Mouse (Mus musculus) Patski (cell line): ENCODE measurements around the gene Tfcp2. TPM values are rescaled to one million over a fixed set of nuclear protein-coding genes. Genes with fewer than 3 reads are reported as not detected.

Experiments used
- ATAC-seq: fragments of 100-300 bp; one replicate; pipeline ENCODE4 v1.8.0; 2021
- CTCF ChIA-PET: fragments of 350-600 bp; sonication (Branson Sonifier 250); formaldehyde crosslinking; loops from one replicate; lab custom pipeline; 2022; ENCODE audit warnings: inconsistent platforms; lab: Charles Lee
- POLR2A ChIA-PET: fragments of 350-600 bp; sonication (Branson Sonifier 250); formaldehyde crosslinking; loops from one replicate; lab custom pipeline; 2022; ENCODE audit warnings: antibody characterized with exemption, inconsistent platforms; lab: Charles Lee
- DNase-seq: peaks from one replicate; pipeline ENCODE4 v3.0.0-alpha.2; 2011; ENCODE audit warnings: low read depth, low spot score
- H3K27me3 ChIP-seq: fragments of 371-371 bp; one replicate; pipeline ENCODE4 v1.5.1; 2021
- CTCF ChIP-seq: fragments of 100-300 bp; IDR thresholded peaks from one replicate; pipeline ENCODE4 v1.5.1; 2021
- in situ Hi-C: fragments of 300-500 bp; cut with MboI; formaldehyde crosslinking; loops from 3 replicates; pipeline ENCODE4 v1.11.1; 2018; ENCODE audit warnings: low pct_unique_long_range_greater_than_20kb, mixed read lengths
- polyA plus RNA-seq: library from polyadenylated mRNA; unstranded; gene quantifications from one replicate; pipeline ENCODE4 v1.2.3, GENCODE M21; 2021

Gene Tfcp2
- polyA plus RNA-seq, 1 experiment from 2014 or later, result 35.2 TPM

DNA sequence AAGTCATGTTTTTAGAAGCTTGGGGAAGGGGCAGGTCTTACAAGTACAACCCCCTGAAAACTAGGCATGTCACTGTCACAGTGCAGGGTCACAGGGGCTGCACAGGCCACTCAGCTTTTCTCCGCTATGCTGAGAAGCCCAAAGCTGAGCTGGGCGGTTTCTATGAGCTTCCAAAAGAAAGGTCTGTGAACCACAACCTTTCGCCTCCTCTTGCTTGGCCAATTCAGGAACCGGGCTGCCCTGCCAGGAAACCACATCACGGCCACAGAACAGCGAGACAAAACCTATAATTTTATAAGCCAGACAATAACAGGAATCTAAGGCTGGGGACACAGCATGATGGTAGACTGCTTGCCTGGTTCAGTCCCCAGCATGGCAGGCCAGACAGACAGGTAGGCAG lies 36.5 kb upstream of the Tfcp2 start:
- POLR2A ChIA-PET, result no interaction called here
- TF ChIP-seq CTCF, result no peak
- in situ Hi-C loops, result no loop called here
- CTCF ChIA-PET, result interaction anchor here (1.9 kb wide), 1 partner anchor 11 kb away, joined by 6 read pairs; the partner anchor contains the start of gene Pou6f1
- DNase-seq (no peak), ATAC-seq (no peak)
- no peaks in the 10 kb centered on the region for H3K27me3 ChIP-seq

DNA sequence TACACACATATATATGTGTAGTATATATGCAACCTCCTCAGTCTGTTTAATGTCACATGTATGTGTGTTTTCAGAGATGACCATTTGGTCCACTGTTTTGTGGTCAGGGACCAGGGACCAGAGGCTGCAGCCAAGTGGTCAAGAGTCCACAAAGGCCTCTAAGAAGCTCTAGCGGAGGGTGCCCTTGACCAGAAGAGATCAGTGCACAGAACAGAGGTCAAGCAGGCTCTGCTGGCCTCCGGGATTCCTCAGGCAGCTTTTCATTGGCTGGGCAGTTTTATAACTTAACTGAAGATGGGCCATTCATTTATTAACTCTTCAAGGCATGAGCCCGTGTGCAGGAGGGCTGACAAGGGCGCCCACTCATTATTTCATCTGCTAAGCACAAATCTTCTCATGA lies 35.4 kb upstream of the Tfcp2 start:
- no peak for DNase-seq
- ChIA-PET POLR2A (interaction anchor here (0.5 kb wide), 1 partner anchor 361 kb away, joined by 3 read pairs; no protein-coding TSS in a partner anchor), CTCF (interaction anchor here (1.2 to 1.9 kb wide), 2 partner anchors 12 to 35 kb away, joined by 3 to 6 read pairs; partner anchors contain the start of genes Pou6f1 and Tfcp2)
- no peak for TF ChIP-seq CTCF
- no peaks in the 10 kb centered on the region for H3K27me3 ChIP-seq
- ATAC-seq, result no peak
- in situ Hi-C loops, result no loop called here

DNA sequence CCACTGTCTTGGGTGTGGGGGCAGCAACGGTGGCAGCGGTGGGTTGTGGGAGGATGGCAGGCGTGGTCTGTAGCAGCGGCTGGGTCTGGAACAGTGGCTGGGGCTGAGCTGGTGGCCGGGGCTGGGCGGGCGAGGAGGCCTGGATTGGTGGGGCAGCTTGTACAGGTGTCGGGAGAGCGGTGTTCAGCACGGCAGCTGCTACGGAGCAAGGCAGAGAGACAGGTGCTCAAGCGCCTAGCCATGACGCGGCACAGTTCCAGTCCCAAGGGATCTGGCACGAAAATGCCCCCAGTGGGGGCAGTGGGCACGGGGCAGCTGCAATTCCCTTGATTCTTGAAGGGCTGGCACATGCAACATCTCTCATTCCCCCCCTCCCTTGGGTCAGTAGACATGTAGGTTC lies 34.1 kb upstream of the Tfcp2 start:
- no peak for DNase-seq
- no peaks in the 10 kb centered on the region for H3K27me3 ChIP-seq
- CTCF ChIA-PET, result no interaction called here
- in situ Hi-C loops, result no loop called here
- no peak for ATAC-seq
- POLR2A ChIA-PET, result no interaction called here
- no peak for TF ChIP-seq CTCF

DNA sequence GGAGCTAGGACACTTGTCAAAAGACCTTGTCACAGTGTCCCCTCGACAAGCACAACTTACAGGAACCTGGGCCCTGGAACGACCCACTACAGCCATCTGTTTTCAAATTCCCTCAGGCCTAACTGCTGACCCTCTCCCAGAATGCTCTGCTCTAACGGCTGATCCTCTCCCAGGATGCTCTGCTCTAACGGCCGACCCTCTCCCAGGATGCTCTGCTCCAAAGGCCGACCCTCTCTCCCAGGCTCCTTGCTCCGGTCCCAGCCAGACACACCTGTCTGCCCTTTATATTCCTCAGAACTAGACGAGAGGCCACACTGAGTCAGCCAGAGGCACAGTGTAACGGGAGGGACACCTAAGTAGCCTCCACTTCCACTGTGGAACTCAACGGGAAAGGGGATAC lies 28.3 kb upstream of the Tfcp2 start:
- DNase-seq (no peak), ATAC-seq (no peak)
- ChIA-PET POLR2A (no interaction called here), CTCF (no interaction called here)
- no peaks in the 10 kb centered on the region for H3K27me3 ChIP-seq
- in situ Hi-C loops, result no loop called here
- TF ChIP-seq CTCF, result no peak

DNA sequence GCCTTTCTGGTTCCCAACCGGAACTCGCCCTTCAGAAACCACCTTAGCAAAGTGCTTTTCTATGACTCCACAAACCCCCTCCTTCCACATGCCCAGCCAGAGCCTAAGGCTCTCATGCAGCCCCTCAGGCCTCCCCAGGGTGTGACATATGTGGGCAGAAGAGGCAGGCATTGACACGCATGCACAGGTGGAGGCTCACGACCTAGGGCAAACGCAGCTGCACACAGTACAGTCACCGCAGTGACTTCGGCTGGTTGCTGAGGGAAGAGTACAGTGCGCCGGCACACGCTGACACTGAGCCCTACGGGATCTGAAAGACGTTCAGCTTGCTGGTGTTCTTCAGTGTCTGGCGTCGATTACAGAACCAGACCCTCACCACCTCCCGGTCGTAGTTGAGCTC lies 26.2 kb upstream of the Tfcp2 start:
- no peaks in the 10 kb centered on the region for H3K27me3 ChIP-seq
- ATAC-seq (no peak), DNase-seq (no peak)
- no peak for TF ChIP-seq CTCF
- ChIA-PET POLR2A (interaction anchor here (0.8 kb wide), 1 partner anchor 303 kb away, joined by 4 read pairs; no protein-coding TSS in a partner anchor), CTCF (interaction anchor here (0.8 kb wide), 1 partner anchor 44 kb away, joined by 3 read pairs; no protein-coding TSS in a partner anchor)
- in situ Hi-C loops, result no loop called here

DNA sequence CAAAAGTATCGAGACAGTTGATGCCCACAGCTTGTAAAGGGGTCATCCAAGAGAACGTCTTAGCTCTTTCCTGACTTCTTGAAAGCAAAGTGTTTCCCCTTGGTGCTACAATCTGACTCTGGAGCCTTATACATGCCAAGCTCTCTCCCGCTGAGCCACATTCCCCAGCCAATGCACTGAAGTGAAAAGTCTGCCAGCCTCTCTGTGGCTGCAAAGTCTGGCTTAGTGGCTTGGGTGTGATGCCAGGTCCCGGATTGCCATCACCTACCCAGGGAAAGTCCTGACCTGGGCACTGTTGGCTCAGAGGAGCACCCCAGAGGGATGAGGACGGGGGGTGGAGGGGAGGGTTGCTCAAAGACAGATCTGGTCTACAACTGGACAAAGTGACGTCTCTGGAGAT lies 25.0 kb upstream of the Tfcp2 start:
- no peak for ATAC-seq
- no peaks in the 10 kb centered on the region for H3K27me3 ChIP-seq
- DNase-seq, result no peak
- POLR2A ChIA-PET, result interaction anchor here (0.8 kb wide), 1 partner anchor 19 kb away, joined by 3 read pairs; no protein-coding TSS in a partner anchor
- no peak for TF ChIP-seq CTCF
- in situ Hi-C loops, result no loop called here
- CTCF ChIA-PET, result no interaction called here

DNA sequence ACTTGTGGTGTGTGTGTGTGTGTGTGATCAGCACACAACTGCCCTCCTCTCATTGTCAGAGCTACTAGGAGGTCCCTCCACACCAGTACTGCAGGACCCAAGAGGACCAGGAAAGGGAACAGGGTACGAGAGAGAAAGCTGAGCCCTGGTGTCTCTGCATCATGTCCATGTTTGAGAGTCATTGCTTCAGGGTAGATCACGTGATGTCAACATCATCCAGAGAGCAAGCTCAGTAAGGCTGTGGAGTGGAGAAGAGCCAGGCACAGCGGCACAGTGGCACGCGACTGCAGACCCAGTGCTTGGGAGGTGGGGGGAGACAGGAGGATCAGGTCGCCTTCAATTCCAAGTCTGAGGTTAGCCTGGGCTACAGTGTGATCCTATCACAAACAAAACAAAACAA lies 24.6 kb upstream of the Tfcp2 start:
- TF ChIP-seq CTCF, result no peak
- POLR2A ChIA-PET, result interaction anchor here (0.6 to 0.8 kb wide), 2 partner anchors 19 to 46 kb away, joined by 3 to 4 read pairs; no protein-coding TSS in a partner anchor
- CTCF ChIA-PET, result interaction anchor here (1.0 kb wide), 1 partner anchor 57 kb away, joined by 3 read pairs; no protein-coding TSS in a partner anchor
- in situ Hi-C loops, result no loop called here
- H3K27me3 ChIP-seq, result no peaks in the 10 kb centered on the region
- DNase-seq, result no peak
- ATAC-seq, result no peak

DNA sequence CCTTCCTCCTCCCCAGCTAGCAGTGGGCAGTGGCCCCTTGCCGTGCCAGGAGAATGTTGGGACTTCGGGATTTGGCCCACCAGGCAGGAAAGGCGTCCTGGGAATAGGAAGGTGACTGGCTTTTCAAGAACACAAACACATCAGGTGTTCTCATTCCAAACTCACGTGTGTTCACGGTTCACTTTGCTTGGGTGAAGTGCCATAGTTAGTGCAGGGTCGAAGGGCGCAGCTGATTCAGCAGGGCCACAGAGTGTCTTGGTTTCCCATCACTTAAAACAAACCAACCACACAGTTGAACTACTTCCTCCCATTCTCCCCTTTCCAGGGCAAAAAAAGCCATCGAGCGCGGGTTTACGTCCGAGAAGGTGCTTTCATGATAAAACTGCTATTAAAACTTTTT lies 23.6 kb upstream of the Tfcp2 start:
- ATAC-seq, result no peak

DNA sequence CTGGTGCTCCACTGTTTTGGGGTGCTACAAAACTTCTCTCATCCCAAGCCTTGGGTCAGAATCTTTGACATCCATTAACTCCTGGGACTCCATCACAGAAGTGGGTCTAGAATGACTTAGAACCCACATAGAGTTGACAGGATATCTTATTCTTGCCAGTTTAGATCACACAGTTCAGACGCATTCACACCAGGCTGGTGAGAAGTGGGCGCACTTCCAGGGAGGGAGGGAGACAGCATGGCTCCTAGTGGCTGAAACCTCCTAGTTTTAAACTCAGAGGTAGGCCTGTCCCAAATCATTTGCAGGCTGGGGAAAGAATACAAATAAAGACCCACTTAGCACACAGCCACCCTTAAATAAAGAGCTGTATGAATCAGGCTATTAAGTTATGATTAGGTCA lies 22.6 kb upstream of the Tfcp2 start:
- CTCF ChIA-PET, result no interaction called here
- no peaks in the 10 kb centered on the region for H3K27me3 ChIP-seq
- ATAC-seq (no peak), DNase-seq (no peak)
- POLR2A ChIA-PET, result no interaction called here
- no peak for TF ChIP-seq CTCF
- in situ Hi-C loops, result no loop called here

More for the DNA sequence above, 23.6 kb upstream of the Tfcp2 start:
- ChIA-PET POLR2A (no interaction called here), CTCF (interaction anchor here (1.0 to 1.2 kb wide), 2 partner anchors 20 to 56 kb away, joined by 3 read pairs; no protein-coding TSS in a partner anchor)
- no peaks in the 10 kb centered on the region for H3K27me3 ChIP-seq
- no peak for TF ChIP-seq CTCF
- in situ Hi-C loops, result no loop called here
- no peak for DNase-seq

DNA sequence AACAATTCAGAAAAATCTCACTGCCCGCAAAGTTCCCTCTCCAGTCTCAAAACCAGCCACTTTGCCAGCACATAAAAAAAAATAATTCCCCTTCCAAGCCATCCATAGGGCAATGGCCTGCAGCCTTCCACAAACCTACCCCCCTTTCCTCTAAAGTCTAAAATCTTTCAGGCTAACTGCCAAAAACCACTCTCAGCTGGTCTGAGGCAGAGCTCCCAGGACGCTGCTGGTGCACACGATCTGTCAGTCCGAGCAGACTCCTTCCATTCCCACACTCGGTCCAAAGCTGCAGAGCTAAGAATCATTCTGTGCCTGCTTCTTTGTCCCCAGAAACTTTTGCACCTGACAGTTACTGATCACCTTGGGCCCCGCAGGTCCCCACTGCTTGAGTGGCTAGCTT lies 22.1 kb upstream of the Tfcp2 start:
- no peaks in the 10 kb centered on the region for H3K27me3 ChIP-seq
- CTCF ChIA-PET, result no interaction called here
- in situ Hi-C loops, result no loop called here
- POLR2A ChIA-PET, result interaction anchor here (0.6 kb wide), 1 partner anchor 113 kb away, joined by 6 read pairs; no protein-coding TSS in a partner anchor
- ATAC-seq, result no peak
- TF ChIP-seq CTCF, result no peak
- peak; percentile 20 for DNase-seq

DNA sequence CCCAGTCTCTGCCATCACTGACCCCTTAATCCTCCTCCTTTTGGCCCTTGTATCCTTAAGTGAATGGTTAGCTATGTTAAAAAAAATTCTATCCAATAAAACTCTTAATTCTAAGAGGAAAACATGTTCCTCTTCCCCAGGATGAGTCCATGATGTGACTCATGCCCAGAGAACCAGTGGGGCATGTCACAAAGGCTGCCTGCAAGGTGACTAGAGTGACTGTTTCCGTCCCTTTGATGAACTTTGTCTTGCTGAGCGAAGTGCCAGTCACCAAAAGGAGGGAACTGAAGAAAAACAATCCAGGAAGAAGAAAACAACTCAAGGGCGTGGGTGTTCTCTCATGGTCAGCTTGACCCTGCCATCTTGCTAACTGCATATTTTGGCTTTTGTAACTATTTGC lies 17.4 kb upstream of the Tfcp2 start:
- no peaks in the 10 kb centered on the region for H3K27me3 ChIP-seq
- TF ChIP-seq CTCF, result no peak
- in situ Hi-C loops, result no loop called here
- ChIA-PET POLR2A (no interaction called here), CTCF (interaction anchor here (1.0 to 1.4 kb wide), 2 partner anchors 12 to 30 kb away, joined by 3 read pairs; no protein-coding TSS in a partner anchor)
- DNase-seq (peak; percentile 53), ATAC-seq (peak; percentile 69)
